Mouse (Mus musculus): ENCODE data around the gene Stat1.

Stat1 gene

GRCm38 (mm10) chr1:52131787-52132377, 12.6 kb downstream of the Stat1 start:
- no peak for DNase-seq (ENCODE audit: low read depth, low spot score)

GRCm38 (mm10) chr1:52133254-52133653, 14.0 kb downstream of the Stat1 start:
- DNase-seq (ENCODE audit: low read depth, low spot score) = no peak

DNA sequence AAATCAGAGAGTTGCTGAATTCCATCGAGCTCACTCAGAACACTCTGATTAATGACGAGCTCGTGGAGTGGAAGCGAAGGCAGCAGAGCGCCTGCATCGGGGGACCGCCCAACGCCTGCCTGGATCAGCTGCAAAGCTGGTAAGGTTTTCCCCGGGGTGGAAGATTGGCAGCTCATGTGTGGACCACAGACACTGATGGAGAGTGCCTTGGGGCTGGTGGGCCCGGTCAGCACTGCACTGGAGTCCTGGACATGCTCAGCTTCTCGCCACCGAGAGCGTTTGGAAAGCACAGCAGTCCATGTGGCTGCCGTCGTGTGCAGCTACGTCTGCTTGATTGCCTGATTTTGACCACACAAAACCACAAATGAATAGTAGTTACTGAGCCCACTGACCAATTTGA, 18.1 kb downstream of the Stat1 start:
- DNase-seq (ENCODE audit: low read depth, low spot score) = no peak

GRCm38 (mm10) chr1:52140534-52140933, 21.3 kb downstream of the Stat1 start:
- DNase-seq (ENCODE audit: low read depth, low spot score) = no peak

DNA sequence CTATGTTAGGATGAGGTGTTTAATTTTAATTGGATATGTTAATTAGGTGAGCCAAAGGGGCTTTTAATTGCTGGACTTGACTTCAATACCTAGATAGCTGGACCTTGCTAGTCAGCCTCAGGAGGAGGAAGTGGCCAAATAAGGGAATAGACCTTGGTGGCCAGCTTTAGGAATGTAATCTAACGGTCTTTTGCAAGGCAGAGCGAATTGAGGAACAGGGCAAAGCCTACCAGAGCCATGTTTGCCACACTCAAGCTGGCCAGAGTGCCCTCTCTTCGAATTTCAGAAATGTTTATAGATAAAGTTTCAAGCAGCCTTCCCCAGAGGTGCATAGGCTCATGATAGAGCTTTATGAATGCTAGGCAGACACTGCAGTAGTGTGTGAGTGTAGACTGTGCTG, 22.2 kb downstream of the Stat1 start:
- DNase-seq (ENCODE audit: low read depth, low spot score) = no peak

GRCm38 (mm10) chr1:52142117-52142516, 22.9 kb downstream of the Stat1 start:
- DNase-seq (ENCODE audit: low read depth, low spot score) = no peak

DNA sequence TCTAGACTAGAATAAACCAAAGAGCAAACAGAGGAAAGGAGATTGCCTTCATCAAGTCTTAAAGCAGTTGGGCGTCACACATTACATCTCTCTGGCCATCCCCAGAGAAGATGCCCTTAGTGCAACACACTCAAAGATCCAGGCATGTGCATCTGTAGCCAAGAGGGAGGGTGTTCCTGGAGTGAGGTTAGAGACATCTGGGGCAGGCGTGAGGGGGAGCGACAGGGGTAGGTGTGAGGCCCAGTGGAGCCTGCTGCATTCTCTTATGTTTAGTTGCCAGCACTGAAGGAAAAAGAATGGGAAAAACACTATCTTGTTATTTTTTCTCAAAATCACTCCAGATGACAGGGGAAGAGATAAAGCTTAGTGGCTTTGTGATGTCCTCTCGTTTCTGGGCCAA, 24.0 kb downstream of the Stat1 start:
- DNase-seq (ENCODE audit: low read depth, low spot score) = no peak

GRCm38 (mm10) chr1:52143596-52144156, 24.4 kb downstream of the Stat1 start:
- no peak for DNase-seq (ENCODE audit: low read depth, low spot score)

- DNase-seq (ENCODE audit: low read depth, low spot score) = no peak
These were observed 25.7 kb downstream of the Stat1 start for GRCm38 (mm10) chr1:52144907-52145306.

DNA sequence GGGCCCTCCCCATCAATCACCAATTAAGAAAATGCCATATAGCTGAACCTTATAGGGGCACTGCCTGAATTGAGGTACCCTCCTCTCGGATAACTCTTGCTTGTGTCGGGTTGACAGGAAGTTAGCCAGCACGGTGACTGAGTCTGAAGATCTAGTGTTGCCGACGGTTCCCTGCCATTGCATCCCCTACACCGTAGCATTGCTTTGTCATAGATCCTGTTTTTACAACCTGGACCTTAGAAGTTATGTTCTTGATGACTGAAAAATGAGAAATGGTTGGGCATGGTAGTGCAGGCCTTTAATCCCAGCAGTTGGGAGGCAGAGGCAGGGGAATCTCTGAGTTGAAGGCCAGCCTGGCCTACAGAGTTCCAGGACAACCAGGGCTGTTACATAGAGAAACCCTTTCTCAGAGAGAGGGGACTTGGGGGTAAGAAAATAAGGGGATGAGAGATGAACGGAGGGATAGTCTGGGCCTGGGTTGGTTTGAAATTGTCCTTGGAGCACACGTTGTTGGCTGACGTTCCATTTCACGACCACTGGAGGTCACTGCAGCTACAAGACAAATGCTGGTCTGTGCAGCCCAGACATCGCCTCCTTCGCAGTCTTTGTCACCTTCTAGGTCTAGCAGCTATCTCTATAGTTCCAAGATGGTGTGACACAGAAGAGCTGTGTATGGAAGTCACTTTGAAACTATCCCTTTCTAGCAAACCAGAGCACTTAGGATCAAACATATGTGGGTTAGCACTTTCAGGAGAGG, 27.2 kb downstream of the Stat1 start:
- peak; percentile 62 for DNase-seq (ENCODE audit: low read depth, low spot score)

DNA sequence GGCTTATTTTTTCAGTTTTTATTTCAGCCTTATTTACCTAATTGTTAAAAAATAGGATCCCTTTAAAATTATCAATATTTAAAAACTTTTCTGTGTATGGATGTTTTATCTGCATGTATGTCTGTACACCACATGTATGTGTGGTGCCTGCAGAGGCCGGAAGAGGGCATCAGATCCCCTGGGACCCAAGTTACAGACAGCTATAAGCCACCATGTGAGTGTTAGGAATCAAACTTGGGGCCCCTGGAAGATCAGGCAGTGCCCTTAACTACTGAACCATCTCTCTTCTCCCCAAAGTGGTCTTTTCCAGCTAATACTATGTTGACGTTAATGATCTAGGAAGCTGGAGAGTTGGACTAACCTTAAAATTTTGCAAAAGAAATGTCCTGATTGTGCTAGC, 28.2 kb downstream of the Stat1 start:
- no peak for DNase-seq (ENCODE audit: low read depth, low spot score)

DNA sequence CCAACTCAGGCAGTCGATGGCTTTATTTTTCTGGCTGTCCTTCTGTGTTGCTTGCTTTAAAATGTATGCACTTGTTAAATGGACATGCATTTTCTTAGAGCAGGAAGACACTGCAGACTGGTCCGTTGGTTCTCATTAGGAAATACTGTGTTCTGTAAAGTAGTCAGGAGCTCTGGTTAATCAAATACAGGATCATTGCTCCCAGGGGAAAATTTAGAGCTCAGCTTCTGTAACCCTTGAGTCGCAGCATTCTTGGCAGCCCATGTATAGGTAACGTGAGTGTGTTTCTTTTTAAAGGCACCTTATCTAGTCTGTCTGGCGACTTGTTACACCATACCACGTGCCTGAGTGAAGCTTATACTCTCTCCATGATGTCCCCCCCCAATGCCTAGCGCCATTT, 28.9 kb downstream of the Stat1 start:
- no peak for DNase-seq (ENCODE audit: low read depth, low spot score)

GRCm38 (mm10) chr1:52148696-52149095, 29.5 kb downstream of the Stat1 start:
- DNase-seq (ENCODE audit: low read depth, low spot score) = no peak

DNA sequence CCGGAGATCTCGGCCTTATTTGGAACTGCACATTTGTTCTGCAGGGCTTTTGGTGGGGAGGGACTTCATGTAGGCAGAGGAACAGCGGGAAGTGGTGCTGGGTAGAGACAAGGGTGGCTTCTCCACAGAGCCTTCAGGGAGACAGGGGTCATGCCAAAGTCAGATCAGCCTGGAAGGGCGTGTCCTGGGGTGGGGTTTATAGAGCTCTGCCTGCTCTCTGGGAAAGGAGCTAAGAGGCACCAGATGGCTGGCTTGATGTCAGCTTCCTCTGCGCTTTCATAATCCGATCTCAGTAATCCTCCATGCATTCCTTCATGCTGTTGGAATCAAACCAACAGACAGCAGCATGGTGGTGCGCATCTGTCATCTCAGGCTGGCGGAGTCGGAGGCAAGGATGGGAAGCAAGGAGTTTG, 30.7 kb downstream of the Stat1 start:
- no peak for DNase-seq (ENCODE audit: low read depth, low spot score)

GRCm38 (mm10) chr1:52150676-52151075, 31.4 kb downstream of the Stat1 start:
- no peak for DNase-seq (ENCODE audit: low read depth, low spot score)

GRCm38 (mm10) chr1:52151166-52151565, 31.9 kb downstream of the Stat1 start:
- DNase-seq (ENCODE audit: low read depth, low spot score) = no peak

- no peak for DNase-seq (ENCODE audit: low read depth, low spot score)
These were observed 33.1 kb downstream of the Stat1 start for GRCm38 (mm10) chr1:52152369-52152768.

- no peak for DNase-seq (ENCODE audit: low read depth, low spot score)
These were observed 33.7 kb downstream of the Stat1 start for GRCm38 (mm10) chr1:52152936-52153335.

DNA sequence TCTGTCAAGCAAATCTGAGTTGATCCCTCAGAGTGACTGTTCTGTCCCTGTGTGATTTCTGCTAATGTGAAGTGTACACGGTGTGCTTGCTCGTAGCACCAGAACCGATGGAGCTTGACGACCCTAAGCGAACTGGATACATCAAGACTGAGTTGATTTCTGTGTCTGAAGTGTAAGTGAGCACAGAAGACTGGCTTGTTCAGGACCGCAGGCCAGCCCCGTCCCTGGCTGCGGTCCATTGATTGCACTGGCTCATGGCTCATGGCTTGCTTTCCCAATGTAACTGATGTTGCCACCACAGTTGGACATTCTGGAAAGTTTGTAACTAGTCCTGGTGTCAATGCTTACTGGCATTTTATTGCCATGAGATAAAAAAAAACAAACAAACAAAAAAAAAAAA, 35.6 kb downstream of the Stat1 start:
- no peak for DNase-seq (ENCODE audit: low read depth, low spot score)

DNA sequence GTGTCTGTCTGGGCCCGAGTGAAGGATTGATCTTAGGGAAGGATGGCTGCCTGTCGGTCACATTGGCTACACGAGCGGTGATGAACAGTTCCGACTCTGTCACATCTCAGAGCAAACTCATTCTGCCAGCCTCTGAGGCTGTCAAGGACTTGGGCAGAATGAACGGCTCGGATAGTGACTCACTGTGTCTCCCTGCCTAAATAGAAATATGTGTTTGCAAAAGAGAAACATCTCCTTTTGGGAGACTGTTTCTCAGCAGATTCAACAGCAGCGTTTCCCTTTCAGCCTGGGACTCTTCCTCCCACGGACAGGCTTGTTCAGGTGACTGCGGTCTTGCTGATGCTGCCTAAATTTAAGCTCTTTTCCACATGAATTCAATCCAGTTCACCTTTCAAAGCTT, 37.1 kb downstream of the Stat1 start:
- DNase-seq (ENCODE audit: low read depth, low spot score) = no peak

DNA sequence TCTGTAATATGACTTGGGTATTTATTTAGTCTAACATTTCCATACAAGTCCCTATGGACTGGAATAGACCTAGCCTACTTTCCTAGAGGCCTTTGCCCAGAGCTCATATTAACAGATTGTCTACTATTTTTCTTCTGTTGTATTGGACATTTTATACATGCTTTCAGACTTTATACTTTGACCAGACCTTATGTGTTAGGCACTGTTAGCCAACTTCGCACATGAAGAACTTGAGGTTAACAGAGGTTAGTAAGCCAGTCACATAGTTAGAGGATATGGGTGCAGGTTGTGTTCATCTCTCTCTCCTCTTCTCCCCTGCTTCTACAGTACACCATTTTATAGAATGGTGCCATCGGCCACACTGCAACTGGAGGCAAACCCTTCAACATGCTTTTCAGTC, 38.8 kb downstream of the Stat1 start:
- DNase-seq (ENCODE audit: low read depth, low spot score) = no peak

GRCm38 (mm10) chr1:52158490-52159381, 39.5 kb downstream of the Stat1 start:
- no peak for DNase-seq (ENCODE audit: low read depth, low spot score)

All from forelimb bud, embryonic 11.5 days (tissue).